Mouse (Mus musculus) G1E (cell line): ENCODE data around the gene Krt28.

Experiments used
- CTCF ChIP-seq: IDR thresholded peaks from 2 replicates; pipeline ENCODE4 v1.5.1; 2012; ENCODE audit warnings: low read depth, low read length, inconsistent platforms, mixed read lengths
- GATA1 ChIP-seq: IDR thresholded peaks from 2 replicates; pipeline ENCODE4 v1.6.1; 2012; ENCODE audit warnings: borderline replicate concordance, low read length, inconsistent platforms, mixed read lengths
- POLR2AphosphoS5 ChIP-seq: IDR thresholded peaks from 2 replicates; pipeline ENCODE4 v1.6.1; 2012; ENCODE audit warnings: low read depth, low read length, inconsistent platforms; ENCODE audit not compliant: insufficient replicate concordance
- TAL1 ChIP-seq: conservative IDR thresholded peaks from 2 replicates; pipeline ENCODE4 v1.6.1; 2012; ENCODE audit warnings: low read depth, low read length, inconsistent platforms, mixed read lengths

DNA sequence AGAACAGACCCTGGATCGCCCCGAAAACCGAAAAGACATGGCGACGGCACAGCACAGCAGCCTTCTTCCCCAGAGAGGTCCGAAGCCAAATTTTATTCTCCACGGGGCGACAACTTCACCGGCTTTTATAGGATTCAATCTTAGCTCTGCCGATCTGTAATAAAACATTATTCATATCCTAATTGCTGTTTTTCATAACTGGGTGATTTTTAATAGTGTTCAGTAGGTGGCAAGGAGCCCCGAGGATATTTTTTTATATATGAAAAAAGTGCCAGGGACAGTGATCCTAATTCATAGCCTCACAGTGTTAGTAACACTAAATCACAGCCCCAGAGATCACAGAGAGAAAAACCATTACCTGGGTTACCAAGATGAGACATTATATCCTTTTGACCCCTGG lies 36.8 kb downstream of the Krt28 start, which contains the start of gene Krt26:
- TF ChIP-seq CTCF (no peak), GATA1 (no peak), POLR2AphosphoS5 (no peak), TAL1 (no peak)
